Mouse (Mus musculus): ENCODE measurements at regions not wholly inside any gene's neighbourhood (a gene's known extent, or its start where the extent isn't known, plus 50 kb on each side); places are given as distances from the start of the nearest gene placed in this dataset.

DNA sequence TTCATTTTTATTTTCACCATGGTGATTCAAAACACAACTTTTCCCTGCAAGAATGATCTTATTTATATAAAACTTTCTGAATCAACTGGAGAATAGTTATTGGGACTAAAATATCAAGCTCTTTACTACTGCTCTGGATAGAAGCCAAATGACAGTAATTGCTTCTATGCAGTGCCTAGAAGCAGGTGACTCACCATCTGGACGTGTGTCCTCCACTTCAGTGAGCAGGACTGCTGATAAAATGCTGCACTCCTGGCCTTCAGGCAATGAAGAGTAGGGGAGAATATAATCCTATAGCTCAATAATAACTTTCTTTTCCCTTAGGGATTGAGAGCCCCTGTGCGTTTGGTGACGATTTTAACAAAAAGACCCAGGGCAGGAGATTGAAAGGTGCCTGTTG, 357.3 kb downstream of the Prr30 start:
- TF ChIP-seq NANOG (IDR thresholded peaks at IDR 0.05; ENCODE audit: borderline replicate concordance, low read length), result no peak
- TF ChIP-seq CTCF (conservative IDR thresholded peaks at IDR 0.05; ENCODE audit: low read length), result no peak
- TF ChIP-seq POU5F1 (IDR thresholded peaks at IDR 0.05; ENCODE audit: borderline replicate concordance, low read length), result no peak

Data from E14TG2a.4 (cell line).